Mouse (Mus musculus) brain, embryonic 18.5 days (tissue): ENCODE results near the gene Cldn10.
A peak's percentile ranks its signal among the peaks of the same experiment; 100 is the strongest.

Experiments
- DNase-seq: peaks from one replicate; pipeline ENCODE4 v3.0.0-alpha.2; 2012; ENCODE audit warnings: low read depth, low spot score

Cldn10 gene

DNA sequence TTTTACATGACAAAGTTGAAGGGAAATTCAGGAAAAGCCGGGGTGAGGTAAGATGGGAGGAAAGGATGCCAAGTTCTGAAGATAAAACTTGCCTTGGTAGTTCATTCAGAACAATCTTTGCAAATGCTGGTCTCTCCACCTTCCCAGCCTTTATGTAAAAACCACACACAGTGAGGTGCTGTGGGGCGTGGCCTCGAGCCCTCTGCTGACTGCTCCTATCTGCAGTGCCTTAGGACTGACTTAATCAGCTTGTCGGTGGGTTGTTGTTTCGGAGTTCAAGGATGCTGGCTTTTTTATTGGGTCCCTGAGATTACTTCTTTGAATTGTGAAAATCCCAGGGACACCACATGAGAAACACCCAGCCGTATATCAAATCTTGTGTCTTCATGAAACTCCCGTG lies 74.5 kb downstream of the Cldn10 start:
- DNase-seq, result no peak

DNA sequence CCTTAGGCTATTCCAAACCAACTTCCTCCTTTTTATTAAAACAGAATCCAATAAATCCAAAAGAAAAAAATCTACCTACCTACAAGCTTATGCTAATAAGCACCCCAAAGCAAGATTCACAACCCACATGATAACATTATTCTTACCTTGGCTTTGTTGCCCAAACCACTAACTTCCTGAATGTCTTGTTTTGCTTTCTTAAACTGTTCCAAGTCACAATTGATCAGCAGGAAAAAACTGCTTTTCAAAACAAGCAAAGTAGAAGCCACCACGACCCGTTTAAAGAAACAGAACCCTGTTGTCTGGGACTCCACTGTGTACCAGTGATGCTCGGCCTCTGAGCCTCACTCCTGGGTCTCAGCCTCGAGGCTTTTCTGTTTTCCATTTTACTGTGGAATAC lies 77.2 kb downstream of the Cldn10 start:
- DNase-seq, result no peak

DNA sequence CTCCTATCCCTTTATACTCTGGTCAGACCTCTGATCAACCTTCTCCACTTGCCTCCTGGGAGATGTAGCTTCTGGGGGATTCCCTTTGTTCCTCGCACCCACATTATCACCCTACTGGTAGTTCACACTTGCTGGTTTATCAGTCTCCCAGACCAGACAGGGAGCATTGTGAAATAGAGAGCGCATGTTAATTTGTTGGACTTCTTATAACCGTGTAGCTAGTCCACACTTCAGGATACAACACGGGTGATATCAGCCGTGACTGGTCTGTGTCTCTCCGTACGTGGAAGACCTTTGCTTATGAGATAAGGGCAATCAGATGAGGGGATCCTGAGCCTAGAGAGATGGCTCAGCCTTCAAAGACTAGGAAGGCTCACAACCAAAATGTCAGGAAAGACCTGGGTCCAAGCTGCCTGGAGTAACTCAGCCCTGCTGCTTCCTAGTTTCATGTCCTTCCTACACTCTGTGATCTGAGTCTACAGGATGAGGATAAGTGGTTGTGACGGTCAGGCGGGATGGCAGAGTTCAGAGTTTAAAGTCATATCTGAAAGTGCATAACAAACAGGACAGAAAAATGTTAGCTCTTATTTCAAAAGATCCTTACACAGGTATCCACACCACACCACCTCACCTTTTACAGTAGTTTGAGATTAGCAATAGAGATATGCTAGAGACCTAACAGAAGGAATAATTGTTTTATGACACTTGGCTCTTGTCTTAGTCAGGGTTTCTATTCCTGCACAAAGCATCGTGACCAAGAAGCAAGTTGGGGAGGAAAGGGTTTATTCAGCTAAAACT lies 78.5 kb downstream of the Cldn10 start:
- DNase-seq, result no peak

DNA sequence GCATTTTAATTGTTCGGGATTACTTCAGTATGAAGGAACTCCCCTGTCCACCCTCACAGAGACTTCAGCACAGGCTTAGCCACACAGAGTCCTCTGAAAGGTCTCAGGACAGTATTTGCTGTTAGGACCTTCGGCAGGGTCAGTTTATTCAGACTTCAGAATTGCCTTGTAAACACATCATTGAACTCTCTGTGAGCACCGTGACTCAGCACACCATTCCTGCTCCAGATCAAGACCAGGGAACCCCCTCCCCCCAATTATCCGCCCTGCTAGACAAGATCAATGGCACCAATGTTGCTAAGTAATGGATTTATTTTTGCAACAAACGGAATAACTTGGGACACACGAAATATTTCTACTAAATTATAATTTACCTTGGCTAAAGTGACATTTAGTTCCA lies 79.7 kb downstream of the Cldn10 start:
- no peak for DNase-seq

DNA sequence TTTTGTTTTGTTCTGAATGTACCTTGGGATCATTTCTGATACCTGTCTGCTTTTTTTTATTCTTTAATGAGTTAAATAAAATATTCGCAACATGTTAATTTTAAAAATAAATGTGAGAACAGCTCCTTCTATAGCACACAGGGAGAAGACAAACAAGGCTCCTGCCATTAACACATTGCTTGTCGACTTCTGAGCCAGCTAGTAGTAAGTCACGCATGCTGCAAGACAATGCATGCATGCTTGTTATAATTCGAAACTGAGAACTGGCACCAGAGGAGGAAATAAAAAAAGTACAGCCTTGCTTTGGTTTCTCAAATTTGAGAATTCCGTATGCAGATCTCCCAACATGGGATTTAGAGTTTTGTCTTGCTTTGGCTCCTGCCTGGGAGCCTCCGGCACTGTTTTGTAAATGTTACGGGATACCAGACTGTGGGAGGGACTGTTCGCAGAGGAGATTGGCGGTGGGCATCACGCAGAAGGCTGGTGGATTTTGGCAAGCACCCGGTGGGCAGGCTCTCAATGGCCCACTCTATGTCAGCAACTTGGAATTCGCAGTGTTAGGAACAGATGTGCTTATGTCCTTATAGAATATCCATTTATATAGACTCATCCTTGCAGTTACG lies 80.5 kb downstream of the Cldn10 start:
- DNase-seq, result peak; percentile 61

DNA sequence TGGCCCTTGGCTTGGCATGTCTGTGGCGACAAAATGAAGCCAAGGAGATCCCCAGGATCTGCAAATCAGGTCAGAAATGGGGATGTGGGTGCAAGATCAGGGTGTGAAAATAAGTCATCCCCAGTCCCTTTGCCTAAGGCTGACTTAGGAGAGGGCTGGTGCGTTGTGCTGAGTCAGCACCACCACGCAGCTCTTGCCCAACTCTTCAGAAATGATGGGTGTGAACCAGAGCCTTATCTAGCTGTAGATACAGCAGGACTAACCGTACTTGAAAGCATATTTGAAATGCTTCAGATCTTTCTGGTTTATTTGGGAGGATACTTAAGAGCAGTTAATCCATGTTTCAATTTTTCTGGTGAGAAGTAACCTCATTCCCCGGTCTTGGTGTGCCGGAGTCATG lies 82.0 kb downstream of the Cldn10 start:
- no peak for DNase-seq

DNA sequence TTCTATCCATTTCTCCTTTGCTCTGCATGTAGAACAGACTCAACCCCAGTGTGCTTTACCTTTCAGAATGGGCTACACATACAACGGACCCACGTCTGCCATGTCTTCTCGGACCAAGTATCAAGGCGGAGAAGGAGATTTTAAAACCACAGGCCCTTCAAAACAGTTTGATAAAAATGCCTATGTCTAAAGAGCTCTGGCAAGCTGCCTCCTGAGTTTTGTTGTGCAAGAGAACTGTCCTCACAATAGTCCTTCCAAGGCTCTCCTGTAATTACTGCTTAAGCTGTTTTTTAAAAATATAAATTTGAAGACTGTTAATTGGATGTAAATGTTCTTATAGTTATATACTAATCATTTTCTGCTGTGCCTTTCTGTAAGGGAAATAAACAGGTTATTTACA lies 86.4 kb downstream of the Cldn10 start:
- no peak for DNase-seq

DNA sequence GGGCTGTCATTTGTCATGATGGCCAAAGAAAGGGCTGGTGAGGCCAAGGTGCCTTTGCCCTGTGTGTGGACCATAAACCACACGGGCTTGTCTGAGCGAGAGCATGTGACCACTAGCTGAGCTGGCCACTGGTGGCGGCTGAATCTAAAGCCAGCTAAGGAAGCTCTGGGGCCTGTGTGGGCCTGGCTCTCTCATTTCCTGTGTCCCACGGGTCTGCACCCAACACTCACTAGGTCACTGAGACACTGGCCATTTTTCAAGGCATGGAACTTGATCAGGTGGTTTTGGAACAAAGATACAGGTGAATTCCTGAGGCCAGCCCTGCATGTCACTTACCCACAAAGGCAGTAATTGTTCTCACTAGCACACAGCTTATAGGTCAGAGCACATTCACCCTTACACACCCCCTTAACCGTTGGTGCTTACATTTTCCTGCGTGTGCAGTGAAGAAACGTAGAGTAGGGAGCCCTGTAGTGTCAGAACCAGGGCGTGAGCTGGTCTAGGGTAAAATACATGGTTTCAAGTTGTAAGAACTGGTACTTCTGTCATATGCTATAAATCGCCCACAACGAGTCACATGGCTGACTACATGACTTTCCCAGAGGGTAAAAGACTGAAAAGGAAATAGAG lies 87.2 kb downstream of the Cldn10 start:
- DNase-seq, result no peak

DNA sequence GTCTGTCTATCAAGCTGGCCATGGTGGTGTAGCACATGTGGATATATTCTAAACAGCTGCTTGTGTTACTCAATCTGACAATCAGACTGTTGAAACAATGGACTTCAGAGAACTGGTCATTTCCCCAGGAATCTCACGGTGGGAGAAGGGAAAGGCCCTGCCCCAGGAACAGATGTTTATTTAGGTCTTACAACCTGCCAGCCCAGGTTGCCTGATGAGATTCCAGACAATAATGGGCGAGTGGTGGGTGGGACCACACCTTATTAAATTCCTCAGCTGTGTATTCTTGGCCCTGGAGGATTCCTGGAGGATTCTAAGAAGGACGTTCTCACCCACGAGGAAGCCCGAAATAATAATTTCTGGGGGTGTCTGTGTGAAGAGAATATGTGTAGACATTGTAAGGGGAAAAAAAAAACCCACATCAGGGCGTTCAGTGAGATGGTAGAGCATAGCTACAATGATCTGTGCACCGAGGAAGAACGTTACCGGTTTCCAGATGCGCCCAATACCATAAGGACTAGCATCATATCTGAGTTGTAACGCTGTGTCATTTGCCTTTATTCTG lies 90.7 kb downstream of the Cldn10 start:
- no peak for DNase-seq

DNA sequence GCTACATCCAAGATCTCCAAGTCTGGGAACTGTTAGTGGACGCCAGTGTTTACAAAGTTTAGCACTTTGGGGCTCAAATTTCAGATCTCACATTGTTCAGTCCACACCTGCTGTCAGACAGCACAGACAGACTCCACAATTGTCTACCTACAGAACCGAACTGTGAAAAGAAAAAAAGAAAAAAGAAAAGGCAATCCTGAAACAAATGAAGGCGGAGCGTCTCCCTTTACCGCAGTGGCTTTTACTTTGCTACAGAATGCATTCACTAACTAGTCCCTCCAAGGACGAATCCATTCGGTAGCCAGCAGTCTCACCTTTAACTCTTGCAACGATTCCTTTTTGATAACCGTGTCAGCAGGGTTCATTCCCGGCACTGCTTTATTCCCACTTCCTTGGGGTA lies 93.0 kb downstream of the Cldn10 start:
- no peak for DNase-seq

DNA sequence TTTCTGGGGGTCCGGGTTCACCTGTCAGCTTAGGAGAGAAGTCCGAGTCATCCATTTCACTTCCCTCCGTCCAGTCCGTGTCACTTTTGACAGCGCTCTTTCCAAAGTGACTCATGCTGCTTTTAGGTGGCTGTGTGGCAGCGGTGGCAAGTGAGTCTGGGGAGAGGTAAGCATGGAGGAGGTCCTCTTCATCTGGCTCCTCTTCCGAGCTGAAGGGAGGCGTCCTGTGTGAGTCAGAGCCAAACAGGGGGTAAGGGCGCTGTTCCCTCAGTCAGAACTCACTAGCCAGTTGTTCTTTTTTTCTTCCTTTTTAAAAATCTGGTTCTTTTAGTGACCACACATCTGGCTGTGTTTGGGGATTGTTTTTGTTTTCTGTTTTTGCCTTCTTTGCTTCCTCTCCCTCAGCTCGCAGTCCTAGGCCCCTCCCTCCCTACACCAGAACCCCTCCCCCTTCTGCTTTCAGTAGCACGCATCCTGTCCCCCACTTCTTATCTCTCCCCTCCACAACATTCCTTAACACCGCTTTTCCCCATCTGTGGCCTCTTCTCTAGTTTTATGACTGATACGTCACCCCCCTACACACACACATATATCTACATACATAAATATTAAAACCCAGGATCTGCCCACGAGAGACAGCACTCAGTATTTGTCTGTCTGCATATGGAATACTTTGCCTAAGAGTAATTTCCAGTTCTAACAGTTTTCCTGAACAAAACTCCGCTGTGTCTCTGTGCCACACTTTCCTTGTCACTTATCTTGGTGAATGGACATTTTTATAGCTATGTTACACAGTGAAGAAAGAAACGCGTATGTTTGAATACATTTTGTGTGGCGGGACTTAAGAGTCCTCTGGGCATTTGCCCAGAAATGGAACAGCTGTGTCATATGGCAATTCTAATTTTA lies 95.9 kb downstream of the Cldn10 start:
- DNase-seq, result no peak

DNA sequence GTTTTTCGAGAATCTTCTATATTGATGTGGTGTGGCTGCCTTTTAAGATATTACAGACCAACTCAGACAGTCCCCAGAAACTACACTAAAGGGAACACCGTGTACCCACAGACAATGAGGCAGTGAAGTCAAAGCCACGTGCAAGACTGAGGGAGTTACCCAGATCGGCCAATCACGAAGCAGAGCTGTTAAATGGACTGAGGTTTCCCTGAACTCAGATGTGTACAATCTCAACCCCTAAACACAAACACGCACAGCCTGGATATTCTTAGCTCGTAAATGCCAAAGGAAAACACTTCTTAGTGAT lies 96.5 kb downstream of the Cldn10 start:
- no peak for DNase-seq

DNA sequence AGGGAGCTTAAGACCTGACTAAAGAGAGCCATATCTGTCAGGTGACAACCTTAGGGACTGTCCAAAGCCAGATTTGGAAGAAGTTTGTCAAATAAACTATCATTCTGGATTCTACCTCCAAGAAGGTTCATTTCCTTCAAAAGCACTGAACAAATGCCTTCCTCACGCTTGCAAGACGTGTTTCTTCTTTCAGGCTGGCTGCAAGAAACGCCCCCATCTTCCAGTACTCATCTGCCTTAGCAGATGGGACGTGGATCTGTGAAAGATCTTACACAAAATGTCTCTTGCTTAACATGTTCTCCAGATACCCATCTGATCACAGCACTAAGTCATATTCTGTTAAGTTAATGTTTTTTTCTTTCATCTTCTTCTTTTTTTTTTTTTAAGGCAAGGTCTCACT lies 102.4 kb downstream of the Cldn10 start:
- peak; percentile 18 for DNase-seq

DNA sequence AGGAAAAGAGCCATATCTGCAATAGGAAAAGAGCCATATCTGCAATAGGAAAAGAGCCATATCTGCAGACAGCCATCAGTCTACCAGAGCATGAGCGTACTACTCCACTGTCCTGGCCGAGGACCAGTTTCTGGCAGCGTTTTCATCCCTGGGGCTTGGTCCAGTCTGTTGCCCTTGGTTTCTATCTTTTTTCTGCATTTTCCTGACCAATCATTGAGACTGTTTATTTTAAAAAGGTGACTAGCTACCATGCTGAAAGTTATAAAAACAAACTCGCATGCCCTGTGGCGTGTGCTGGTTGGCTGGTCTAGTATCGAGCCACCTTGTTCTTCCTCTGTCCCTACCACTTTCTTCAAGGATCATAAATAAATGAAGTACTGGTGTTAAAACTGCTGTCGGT lies 107.5 kb downstream of the Cldn10 start:
- no peak for DNase-seq

DNA sequence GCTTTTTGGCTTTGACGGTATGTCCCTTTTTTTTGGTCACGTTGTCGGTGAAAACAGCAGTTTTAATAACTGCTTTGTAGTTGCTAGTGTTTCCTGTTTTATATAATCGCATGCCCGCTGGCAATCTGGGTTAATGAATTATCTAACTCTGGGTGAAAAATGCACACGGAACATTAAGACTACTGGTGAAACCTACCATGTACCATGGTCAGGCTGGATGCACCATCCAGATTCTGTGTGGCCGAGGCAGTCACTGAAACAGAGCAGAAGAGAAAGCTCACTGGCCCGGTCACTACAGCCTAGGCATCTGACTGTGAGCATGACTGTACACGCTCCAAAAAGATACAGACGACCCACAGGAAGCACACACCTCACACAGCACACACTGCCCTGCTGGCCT lies 107.9 kb downstream of the Cldn10 start:
- no peak for DNase-seq

DNA sequence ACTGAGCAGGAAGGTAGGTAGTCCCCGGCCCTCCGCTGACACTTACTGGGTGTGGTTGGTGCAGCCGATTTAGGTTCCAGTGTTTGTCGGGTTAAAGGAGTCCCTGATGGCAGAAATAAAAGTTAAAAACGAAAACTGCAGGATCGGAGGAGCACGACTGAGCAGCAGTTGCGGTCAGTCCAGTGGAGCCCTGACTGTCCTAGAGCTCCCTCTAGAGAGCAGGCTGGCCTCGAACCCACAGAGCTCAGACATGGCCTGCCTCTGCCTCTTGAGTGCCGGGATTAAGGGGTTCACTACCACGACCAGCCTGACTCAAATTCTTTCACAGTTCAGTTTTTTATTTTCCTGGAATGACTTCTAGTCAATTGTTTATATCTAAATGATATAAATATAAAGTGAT lies 112.2 kb downstream of the Cldn10 start:
- no peak for DNase-seq

DNA sequence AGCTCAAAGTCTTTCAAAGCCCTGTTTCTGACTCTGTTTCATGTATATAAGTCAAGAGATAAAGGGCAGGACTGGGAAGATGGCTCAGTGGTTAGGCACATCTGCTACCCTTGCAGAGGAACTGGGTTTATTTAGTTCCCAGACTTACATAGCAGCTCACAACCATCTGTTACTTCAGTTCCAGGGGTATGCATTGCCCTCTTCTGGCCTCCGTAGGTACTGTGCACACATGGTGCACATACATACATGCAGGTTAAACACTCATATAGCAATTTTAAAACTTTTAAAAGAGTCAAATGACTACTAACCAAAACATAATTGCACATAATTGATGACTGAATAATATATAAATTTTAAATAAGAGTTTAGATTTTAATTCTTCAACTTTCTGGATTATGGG lies 113.2 kb downstream of the Cldn10 start:
- DNase-seq, result no peak

DNA sequence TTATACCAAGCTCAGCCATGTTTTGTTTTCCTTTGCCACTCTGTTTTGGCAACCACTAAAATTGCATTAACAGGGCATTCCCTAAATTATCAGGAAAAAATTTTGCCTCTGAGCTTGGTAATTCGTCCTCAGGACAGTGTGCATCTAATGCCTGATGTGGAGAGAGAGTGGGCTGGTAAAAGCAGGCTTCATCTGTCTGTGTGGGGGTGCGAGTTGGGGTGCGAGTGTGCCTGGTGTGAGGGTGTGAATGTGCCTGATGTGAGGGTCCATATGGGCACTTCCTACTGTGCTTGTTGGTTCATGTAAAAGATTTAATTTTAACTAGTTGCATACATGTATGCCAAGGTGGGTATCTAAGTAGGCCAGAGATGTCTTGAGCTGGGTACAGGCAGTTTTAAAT lies 115.7 kb downstream of the Cldn10 start:
- no peak for DNase-seq

DNA sequence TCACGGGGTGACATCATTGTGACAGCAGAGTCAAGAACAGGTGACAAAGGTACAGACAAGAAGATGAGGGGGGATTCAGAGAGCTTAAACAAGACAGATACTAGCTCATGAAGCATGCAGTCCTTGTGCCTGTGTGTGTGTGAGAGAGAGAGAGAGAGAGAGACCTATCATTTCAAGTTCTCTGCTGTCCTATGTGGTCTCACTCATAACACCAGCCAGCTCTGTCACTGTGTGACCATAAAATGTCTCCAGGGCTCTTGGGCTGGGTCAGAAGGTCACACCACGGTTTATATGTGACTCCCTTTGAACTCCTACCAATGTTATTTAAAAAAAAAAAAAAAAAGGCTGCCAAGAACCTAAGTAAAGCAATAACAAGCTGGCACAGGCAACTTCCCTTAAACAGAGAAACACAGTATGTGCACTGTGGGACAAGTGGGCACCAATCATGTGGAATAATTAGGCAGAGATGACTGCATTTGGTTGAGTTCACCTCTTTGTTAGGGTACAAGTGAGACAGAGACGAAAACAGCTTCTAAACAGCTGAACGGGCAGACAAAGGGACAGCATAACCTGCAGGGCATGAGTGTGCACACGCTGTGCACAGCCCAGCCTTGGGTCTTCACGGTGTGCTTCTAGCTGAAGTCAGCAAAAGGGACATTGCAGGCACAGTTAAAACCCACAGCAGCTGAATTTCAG lies 116.3 kb downstream of the Cldn10 start:
- DNase-seq, result no peak

DNA sequence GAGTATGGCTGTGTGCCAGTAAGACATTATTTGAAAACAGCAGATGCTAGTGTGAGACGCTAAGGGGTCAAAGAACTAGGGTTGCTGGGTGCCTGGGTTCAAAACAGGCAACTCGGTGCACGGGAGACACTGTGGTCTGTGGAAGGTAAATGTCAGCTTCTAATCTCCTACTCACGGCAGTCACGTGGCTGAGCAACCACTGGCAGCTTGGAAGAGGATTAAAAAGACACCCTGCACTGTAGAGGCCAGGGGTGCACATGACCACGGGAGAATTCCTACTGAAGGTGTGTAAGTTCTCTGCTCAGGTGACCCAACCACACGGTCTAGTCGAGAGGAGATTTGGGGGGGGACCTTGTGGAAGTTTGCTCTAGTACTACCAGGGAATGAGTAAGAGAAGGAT lies 119.9 kb downstream of the Cldn10 start:
- no peak for DNase-seq

DNA sequence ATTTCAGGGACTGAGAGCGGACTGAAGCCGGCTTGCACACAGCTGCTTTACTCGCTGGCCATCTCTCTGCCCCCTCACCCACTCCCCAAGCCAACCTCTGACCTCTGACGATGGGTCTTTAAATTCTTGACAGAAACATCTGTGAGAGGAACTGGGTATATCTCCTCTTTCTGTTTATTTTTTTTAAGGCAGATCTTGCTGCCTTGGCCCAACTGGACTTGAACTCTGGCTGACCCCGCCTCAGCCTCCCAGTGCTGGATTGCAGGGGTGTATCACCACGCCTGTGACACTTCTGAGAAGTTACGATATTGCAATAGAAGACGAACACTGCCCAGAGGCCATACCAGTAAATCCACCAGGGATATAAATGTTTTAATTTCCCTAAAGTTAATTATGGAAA lies 122.2 kb downstream of the Cldn10 start:
- DNase-seq, result no peak
